Mouse (Mus musculus) layer of hippocampus, adult 9-10 months (tissue): ENCODE data around the gene Neu4.
"Not testable (repeated sequence)": the region's sequence is repeated elsewhere in the genome, so short reads cannot be mapped to it uniquely, and the experiment has no call there.

ENCODE experiments used
- DNase-seq: peaks from one replicate; pipeline ENCODE4 v3.0.0; 2022; ENCODE audit warnings: low spot score

The Neu4 gene

DNA sequence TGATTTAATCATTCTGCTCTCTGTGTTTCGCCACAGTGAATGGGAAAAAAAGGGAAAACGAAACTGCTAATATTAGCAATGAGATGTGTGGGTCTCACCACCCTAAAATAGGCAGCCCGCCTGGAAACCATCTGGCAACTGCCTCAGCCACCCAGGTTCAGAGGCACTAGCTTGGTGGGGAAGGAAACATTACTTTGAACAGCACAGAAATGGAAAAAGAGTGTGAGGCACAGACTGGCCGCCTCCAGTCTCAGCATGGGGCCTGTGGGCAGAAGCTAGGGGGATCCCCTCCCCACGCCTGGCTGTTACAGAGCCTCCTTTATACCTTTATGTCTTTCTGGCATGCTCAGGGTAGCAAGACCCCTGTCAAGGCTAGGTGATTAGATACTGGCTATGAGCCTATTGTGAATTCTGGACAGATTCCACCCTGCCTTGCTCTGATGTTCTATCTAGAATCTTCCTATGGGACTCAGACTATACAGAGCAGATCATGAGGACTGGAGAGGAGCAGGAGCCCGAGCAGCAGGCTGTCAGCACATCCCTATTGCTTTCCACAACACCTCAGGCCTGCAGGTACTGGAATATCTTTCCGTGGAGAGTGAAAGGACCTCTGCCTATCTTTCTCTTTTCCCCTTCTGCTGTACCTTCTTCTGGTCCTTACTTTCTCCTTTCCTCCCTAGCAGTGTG lies 33.4 kb downstream of the Neu4 start:
- DNase-seq = peak; percentile 69

DNA sequence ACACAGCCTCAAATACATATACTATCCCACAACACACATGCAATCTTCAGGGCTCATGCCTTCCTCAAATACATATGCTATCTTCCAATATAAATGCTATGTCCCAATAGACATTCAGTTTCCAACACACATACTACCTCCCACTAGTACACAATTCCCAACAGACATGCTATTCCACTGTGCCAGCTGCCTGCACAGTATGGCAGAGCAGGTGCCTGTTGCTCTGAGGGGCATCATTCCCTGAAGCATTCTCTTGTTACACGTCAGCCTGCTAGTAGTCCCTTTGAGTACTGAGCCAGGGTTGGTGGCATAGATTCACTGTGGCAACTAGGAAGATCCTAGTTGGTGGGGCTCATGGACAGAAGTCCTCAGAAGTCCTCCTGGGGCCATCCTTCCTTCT lies 34.2 kb downstream of the Neu4 start:
- no peak for DNase-seq

- DNase-seq = no peak
Observed at GRCm38 (mm10) chr1:94055966-94056365, 35.7 kb downstream of the Neu4 start.

DNA sequence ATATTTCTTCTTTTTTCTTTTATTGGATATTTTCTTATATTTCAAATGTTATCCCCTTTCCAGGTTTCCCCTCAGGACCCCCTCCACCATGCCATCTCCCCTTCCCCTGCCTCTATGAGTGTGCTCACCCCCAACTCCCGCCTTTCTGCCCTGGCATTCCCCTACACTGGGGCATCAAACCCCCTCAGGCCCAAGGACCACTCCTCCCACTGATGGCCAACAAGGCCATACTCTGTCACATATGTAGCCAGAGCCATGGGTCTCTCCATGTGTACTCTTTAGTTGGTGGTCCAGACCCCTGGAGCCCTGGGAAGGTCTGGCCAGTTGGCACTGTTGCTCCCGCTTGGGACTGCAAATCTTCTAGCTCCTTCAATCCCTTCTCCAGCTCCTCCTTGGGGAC lies 37.1 kb downstream of the Neu4 start:
- no peak for DNase-seq

DNA sequence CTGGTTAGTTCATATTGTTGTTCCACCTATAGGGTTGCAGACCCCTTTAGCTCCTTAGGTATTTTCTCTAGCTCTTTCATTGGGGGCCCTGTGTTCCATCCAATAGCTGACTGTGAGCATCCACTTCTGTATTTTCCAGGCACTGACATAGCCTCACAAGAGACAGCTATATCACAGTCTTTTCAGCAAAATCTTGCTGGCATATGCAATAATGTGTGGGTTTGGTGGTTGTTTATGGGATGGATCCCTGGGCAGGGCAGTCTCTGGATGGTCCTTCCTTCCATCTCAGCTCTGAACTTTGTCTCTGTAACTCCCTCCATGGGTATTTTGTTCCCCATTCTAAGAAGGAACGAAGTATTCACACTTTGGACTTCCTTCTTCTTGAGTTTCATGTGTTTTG lies 38.0 kb downstream of the Neu4 start:
- not testable (repeated sequence) for DNase-seq

- DNase-seq = no peak
Observed at GRCm38 (mm10) chr1:94074756-94075155, 54.5 kb downstream of the Neu4 start.

GRCm38 (mm10) chr1:94076702-94077101 lies 56.5 kb downstream of the Neu4 start:
- no peak for DNase-seq
